Mouse (Mus musculus): Measurements from ENCODE around the gene Gm49354. TPM values are rescaled to one million over a fixed set of nuclear protein-coding genes. Genes with fewer than 3 reads are reported as not detected.

Gm49354 gene
- polyA plus RNA-seq (2012; rRNA removed) = not detected in 2 replicates

DNA sequence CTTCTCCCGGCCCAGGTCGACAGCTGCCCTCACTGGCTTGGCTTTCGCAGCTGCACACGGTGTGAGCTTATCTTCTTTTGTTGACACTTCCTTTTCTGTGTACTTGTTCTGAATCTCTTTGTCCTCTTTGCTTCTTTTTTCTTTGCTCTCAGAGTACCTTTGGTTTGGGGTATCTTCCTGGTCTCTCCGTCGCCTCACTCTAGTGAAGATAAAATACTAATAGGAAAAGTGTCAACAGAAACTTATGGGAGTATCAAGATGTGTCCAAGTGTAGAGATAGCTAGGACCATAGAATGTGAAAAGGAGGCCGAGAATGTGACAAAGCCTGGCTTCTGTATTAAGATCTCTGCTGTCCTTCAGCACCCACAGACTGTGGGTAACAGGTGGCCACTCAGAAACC, at the start of gene Gm49354:
Gene Gm49354 (minus strand): TSS at position 101 of the 400 bp plus-strand sequence.
- TF ChIP-seq CTCF (IDR thresholded peaks at IDR 0.05; ENCODE audit: control insufficient read depth, insufficient read depth, insufficient replicate concordance, low read depth, low read length) = no peak
- TF ChIP-seq POLR2A (IDR thresholded peaks at IDR 0.05; ENCODE audit: control insufficient read depth, low read depth, low read length) = no peak
- no peak within 1 kb of the TSS for H3K4me3 ChIP-seq (ENCODE audit: control insufficient read depth, low read depth, low read length)
- no peaks in the 10 kb centered on the region for H3K4me1 ChIP-seq (ENCODE audit: control insufficient read depth, insufficient read depth, low read length)
- peaks cover 2% of the 10 kb centered on the region for H3K36me3 ChIP-seq (ENCODE audit: control insufficient read depth, insufficient read depth, low read length)
- H3K27me3 ChIP-seq (ENCODE audit: control insufficient read depth, insufficient read depth, low read length) = no peaks in the 10 kb centered on the region
- no peak within 1 kb of the TSS for H3K27ac ChIP-seq (ENCODE audit: control insufficient read depth, insufficient read depth, low read depth, low read length)

GRCm38 (mm10) chr13:59825966-59826365, 43.9 kb upstream of the Gm49354 start:
- Histone ChIP-seq H3K4me1 (ENCODE audit: control insufficient read depth, insufficient read depth, low read length) (no peaks in the 10 kb centered on the region), H3K36me3 (ENCODE audit: control insufficient read depth, insufficient read depth, low read length) (no peaks in the 10 kb centered on the region), H3K4me3 (ENCODE audit: control insufficient read depth, low read depth, low read length) (no peak overlapping the region), H3K27me3 (ENCODE audit: control insufficient read depth, insufficient read depth, low read length) (no peaks in the 10 kb centered on the region), H3K27ac (ENCODE audit: control insufficient read depth, insufficient read depth, low read depth, low read length) (no peak overlapping the region)
- TF ChIP-seq CTCF (IDR thresholded peaks at IDR 0.05; ENCODE audit: control insufficient read depth, insufficient read depth, insufficient replicate concordance, low read depth, low read length) (no peak), POLR2A (IDR thresholded peaks at IDR 0.05; ENCODE audit: control insufficient read depth, low read depth, low read length) (no peak)

- no peaks in the 10 kb centered on the region for H3K27me3 ChIP-seq (ENCODE audit: control insufficient read depth, insufficient read depth, low read length)
- peak within 1 kb of the TSS; percentile 99 for H3K4me3 ChIP-seq (ENCODE audit: control insufficient read depth, low read depth, low read length)
- H3K36me3 ChIP-seq (ENCODE audit: control insufficient read depth, insufficient read depth, low read length) = no peaks in the 10 kb centered on the region
- no peak for TF ChIP-seq CTCF (IDR thresholded peaks at IDR 0.05; ENCODE audit: control insufficient read depth, insufficient read depth, insufficient replicate concordance, low read depth, low read length)
- TF ChIP-seq POLR2A (IDR thresholded peaks at IDR 0.05; ENCODE audit: control insufficient read depth, low read depth, low read length) = peak; percentile 87
- no peaks in the 10 kb centered on the region for H3K4me1 ChIP-seq (ENCODE audit: control insufficient read depth, insufficient read depth, low read length)
- H3K27ac ChIP-seq (ENCODE audit: control insufficient read depth, insufficient read depth, low read depth, low read length) = peak within 1 kb of the TSS; percentile 90
Measured at GRCm38 (mm10) chr13:59822507-59823462, 40.7 kb upstream of the Gm49354 start, which contains the start of gene Tut7. Gene Tut7 (minus strand): TSS chr13:59823147.

- no peak overlapping the region for H3K27ac ChIP-seq (ENCODE audit: control insufficient read depth, insufficient read depth, low read depth, low read length)
- no peak overlapping the region for H3K4me3 ChIP-seq (ENCODE audit: control insufficient read depth, low read depth, low read length)
- no peaks in the 10 kb centered on the region for H3K36me3 ChIP-seq (ENCODE audit: control insufficient read depth, insufficient read depth, low read length)
- no peak for TF ChIP-seq CTCF (IDR thresholded peaks at IDR 0.05; ENCODE audit: control insufficient read depth, insufficient read depth, insufficient replicate concordance, low read depth, low read length)
- TF ChIP-seq POLR2A (IDR thresholded peaks at IDR 0.05; ENCODE audit: control insufficient read depth, low read depth, low read length) = no peak
- no peaks in the 10 kb centered on the region for H3K4me1 ChIP-seq (ENCODE audit: control insufficient read depth, insufficient read depth, low read length)
- no peaks in the 10 kb centered on the region for H3K27me3 ChIP-seq (ENCODE audit: control insufficient read depth, insufficient read depth, low read length)
Measured at GRCm38 (mm10) chr13:59820836-59821235, 38.8 kb upstream of the Gm49354 start.

DNA sequence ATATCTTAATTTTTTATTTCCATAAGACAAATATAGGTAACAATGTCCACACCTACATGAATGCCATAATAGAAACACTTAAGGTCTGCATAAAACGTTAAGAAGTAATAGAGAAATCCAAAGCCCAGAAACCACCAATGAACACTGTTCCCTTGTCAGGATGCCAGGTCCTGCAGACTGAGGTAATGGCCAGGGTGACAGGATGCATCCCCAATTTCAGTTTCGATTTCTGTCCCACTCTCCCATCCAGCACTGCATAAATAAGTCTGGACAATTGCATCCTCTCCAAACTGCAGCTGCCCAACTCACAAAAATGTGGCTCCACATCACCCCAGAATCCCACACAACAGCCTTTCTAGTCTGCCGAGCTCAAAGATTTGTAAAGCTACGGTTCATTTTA, 38.1 kb upstream of the Gm49354 start:
- TF ChIP-seq CTCF (IDR thresholded peaks at IDR 0.05; ENCODE audit: control insufficient read depth, insufficient read depth, insufficient replicate concordance, low read depth, low read length) (no peak), POLR2A (IDR thresholded peaks at IDR 0.05; ENCODE audit: control insufficient read depth, low read depth, low read length) (no peak)
- H3K27me3 ChIP-seq (ENCODE audit: control insufficient read depth, insufficient read depth, low read length) = no peaks in the 10 kb centered on the region
- H3K4me3 ChIP-seq (ENCODE audit: control insufficient read depth, low read depth, low read length) = no peak overlapping the region
- no peak overlapping the region for H3K27ac ChIP-seq (ENCODE audit: control insufficient read depth, insufficient read depth, low read depth, low read length)
- no peaks in the 10 kb centered on the region for H3K4me1 ChIP-seq (ENCODE audit: control insufficient read depth, insufficient read depth, low read length)
- no peaks in the 10 kb centered on the region for H3K36me3 ChIP-seq (ENCODE audit: control insufficient read depth, insufficient read depth, low read length)

GRCm38 (mm10) chr13:59817352-59817751, 35.3 kb upstream of the Gm49354 start:
- H3K27me3 ChIP-seq (ENCODE audit: control insufficient read depth, insufficient read depth, low read length) = no peaks in the 10 kb centered on the region
- TF ChIP-seq POLR2A (IDR thresholded peaks at IDR 0.05; ENCODE audit: control insufficient read depth, low read depth, low read length) (no peak), CTCF (IDR thresholded peaks at IDR 0.05; ENCODE audit: control insufficient read depth, insufficient read depth, insufficient replicate concordance, low read depth, low read length) (no peak)
- H3K4me1 ChIP-seq (ENCODE audit: control insufficient read depth, insufficient read depth, low read length) = no peaks in the 10 kb centered on the region
- H3K4me3 ChIP-seq (ENCODE audit: control insufficient read depth, low read depth, low read length) = no peak overlapping the region
- H3K36me3 ChIP-seq (ENCODE audit: control insufficient read depth, insufficient read depth, low read length) = peaks cover 2% of the 10 kb centered on the region; the same call in 1 of the 2 replicates
- H3K27ac ChIP-seq (ENCODE audit: control insufficient read depth, insufficient read depth, low read depth, low read length) = no peak overlapping the region

DNA sequence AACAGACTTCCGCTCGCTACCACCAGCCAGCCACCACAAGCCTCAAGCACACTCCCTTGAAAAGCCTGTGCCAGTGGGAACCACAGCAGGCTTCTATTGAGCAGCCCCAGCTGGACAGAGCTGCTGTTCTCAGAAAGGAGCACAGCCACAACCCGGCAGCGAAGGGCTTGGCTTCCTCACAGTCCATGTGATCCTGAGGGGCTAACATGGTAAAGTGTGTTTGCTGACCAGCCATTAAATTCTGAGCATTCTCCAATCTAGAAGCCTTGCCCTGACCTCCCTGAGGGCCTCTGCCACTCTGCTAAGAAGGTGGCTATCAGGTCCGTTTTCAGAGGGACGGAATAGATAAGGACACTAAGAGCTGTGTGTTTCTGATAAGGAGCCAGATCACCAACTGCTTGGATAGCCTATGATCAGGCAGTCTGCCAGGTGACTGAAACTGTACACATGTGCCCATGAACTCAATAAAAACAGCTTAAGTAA, 32.1 kb upstream of the Gm49354 start:
- TF ChIP-seq CTCF (IDR thresholded peaks at IDR 0.05; ENCODE audit: control insufficient read depth, insufficient read depth, insufficient replicate concordance, low read depth, low read length) (no peak), POLR2A (IDR thresholded peaks at IDR 0.05; ENCODE audit: control insufficient read depth, low read depth, low read length) (no peak)
- Histone ChIP-seq H3K4me1 (ENCODE audit: control insufficient read depth, insufficient read depth, low read length) (no peaks in the 10 kb centered on the region), H3K27me3 (ENCODE audit: control insufficient read depth, insufficient read depth, low read length) (no peaks in the 10 kb centered on the region), H3K27ac (ENCODE audit: control insufficient read depth, insufficient read depth, low read depth, low read length) (no peak overlapping the region), H3K4me3 (ENCODE audit: control insufficient read depth, low read depth, low read length) (no peak overlapping the region), H3K36me3 (ENCODE audit: control insufficient read depth, insufficient read depth, low read length) (peaks cover 4% of the 10 kb centered on the region)

Measured in testis, adult 2 months (tissue).